Mouse (Mus musculus) CD4-positive, CD25-positive, alpha-beta regulatory T cell, adult 4 months (primary cell): ENCODE data around the gene Agt. TPM values are rescaled to one million over a fixed set of nuclear protein-coding genes. Genes with fewer than 3 reads are reported as not detected.

Experiments
- ATAC-seq: one replicate; pipeline ENCODE4 v1.8.0; 2017
- polyA plus RNA-seq, 2 experiments: library from polyadenylated mRNA; unstranded; fragments of 100-300 nt; shearing (Covaris generic); gene quantifications; one replicate each; pipeline ENCODE4 v1.2.1; 2017

Gene Agt
- polyA plus RNA-seq, 2 experiments from 2014 or later, result not detected

- no peak for ATAC-seq
These were observed 18.4 kb downstream of the Agt start for GRCm38 (mm10) chr8:124551011-124551661.

DNA sequence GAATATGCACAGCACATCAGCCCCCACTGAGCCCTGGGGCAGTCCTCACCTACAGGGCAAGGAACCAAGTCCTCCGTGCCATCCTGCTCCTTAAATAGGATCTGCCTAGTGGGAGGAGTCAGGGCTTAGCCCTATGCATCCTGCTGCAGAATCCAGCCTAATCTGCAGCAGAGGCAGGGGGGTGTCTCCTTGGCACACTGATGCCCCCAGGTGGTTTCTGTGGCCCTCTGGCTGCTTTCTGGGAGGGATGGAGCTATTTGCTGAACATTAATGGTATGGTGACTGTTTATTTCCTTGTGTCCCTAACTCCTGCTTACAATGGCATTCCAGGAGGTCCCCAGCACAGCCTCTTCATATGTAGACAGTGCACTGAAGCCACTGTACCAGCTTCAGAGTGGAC lies 21.3 kb downstream of the Agt start:
- ATAC-seq, result no peak

DNA sequence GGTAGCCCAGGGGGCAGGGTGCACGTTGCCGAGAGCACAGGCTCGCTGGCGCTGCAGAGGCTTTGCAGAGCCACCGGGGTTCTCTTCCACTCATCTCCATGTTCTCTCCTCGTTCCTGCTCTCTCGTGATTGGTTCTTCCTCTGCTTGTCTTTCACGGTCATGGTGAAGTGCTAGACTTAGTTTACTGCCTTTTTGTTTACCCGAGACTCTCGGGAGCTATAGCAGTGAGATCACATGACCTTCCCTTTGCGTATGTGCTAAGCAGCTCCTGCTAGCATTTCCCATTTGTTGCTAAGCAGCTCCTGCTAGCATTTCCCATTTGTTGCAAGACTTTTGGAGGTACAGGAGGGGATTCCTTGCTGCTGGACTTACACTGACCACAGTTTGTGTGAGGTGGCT lies 22.2 kb downstream of the Agt start:
- no peak for ATAC-seq

DNA sequence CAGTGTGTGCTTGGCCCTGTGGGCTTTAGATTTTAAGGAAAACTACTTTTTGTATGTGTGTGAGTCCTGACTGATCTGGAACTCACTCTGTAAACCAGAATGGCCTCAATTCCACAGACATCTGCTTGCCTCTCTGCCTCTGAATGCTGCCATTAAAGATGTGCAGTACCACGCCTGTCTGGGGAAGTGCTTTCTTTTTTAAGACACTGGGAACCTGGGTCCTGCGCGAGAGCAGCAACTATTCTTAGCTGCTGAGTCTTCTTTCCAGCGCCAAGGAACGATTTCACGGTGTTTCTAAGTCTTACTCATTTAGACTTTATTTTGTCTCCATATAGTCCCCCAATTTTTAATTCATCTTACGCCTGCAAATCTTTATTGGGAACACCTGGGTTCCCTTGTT lies 22.7 kb downstream of the Agt start:
- ATAC-seq, result no peak

DNA sequence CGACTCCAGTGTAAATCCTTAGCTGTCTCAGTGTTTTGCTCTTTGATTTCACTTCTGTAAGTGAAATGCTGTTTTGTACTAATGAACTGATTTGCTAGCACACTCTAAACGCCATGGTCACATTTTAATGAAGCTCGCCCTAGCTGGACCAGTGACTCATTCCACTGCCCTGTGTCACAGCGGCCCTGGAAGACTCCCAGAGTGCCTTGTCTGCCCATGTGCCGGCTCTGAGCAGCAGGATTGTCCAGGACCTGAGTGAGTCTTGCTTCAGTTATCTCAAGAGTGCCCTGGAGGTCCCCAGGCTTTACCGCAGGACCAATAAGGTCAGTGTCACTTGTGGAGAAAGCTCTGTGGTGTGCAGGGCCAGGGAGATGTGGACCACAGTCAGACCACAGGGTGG lies 23.1 kb downstream of the Agt start:
- no peak for ATAC-seq

- ATAC-seq, result no peak
These were observed 26.2 kb downstream of the Agt start for GRCm38 (mm10) chr8:124543272-124543671.

DNA sequence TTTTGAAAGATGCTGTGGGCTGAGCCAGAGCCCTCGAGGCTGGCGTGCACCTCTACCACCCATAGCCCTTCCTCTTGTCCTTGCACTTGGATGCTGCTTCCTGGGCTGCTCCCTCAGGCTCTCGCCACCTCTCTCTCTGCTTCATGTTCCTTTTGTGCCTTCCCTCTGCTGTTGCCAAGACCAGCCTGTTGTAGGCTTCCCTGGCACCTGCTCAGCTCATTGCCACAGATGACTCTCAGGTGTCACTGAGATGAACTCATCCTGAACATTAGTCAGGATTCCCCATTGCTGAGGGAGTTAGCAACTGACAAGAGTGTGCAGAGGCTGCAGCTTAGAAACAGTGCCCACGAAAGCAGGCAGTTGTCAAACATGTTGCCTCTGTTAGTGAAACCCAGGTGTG lies 27.5 kb downstream of the Agt start:
- no peak for ATAC-seq

DNA sequence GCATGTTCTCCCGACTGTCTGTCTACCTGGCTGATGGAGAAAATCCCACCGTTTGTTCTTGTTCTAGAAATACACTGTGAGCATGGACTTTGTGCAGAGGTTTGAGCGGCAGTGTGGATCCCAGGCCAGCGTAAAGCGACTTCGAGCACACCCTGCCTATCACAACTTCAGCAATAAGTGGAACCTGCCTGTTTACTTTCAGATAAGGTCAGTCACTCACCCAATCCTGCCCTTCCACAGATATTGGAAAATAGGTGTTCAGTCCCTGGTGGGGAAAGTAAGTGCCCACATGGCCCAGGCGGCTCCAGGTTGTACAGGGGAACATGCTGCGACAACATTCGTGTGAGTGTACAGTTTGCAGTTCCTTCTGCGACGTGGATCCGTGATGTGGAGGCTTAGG lies 28.6 kb downstream of the Agt start:
- no peak for ATAC-seq

DNA sequence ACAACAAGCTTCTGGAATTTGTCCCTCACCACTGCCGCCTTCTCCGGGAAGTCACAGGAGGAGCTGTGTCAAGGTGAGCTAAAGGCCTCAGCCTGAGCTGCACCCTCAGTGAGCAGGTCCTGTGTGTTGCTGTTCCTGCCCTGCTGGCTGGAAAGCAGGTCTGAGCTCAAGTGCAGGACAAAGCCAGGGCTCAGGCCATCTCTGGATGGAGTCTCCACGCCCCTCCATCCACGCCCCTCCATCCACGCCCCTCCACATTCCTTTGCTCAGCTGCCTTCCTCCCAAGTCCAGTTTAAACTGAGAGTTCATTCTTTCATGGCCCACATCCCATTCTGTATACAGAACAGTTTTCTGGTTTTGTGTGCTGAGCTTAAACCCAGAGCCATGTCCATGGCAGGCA lies 34.1 kb downstream of the Agt start:
- ATAC-seq, result no peak

DNA sequence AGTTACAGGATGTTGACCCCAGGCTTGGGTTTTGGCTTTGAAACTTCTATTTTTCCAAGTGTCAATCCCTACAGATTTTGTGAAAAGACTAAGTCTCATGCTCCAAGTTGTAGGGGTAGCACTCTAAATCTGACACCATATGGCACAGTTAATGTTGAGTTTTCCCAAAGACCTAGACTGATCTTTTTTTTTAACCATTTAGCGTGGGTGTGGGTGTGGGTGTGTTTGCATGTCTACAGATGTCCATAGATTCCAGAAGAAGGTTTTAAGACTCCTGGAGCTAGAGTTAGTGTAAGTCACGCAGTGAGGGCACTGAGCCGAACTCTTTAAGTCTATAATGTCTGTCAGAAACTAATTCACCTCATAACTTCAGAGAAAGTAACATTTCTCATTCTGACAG lies 36.9 kb downstream of the Agt start:
- no peak for ATAC-seq

DNA sequence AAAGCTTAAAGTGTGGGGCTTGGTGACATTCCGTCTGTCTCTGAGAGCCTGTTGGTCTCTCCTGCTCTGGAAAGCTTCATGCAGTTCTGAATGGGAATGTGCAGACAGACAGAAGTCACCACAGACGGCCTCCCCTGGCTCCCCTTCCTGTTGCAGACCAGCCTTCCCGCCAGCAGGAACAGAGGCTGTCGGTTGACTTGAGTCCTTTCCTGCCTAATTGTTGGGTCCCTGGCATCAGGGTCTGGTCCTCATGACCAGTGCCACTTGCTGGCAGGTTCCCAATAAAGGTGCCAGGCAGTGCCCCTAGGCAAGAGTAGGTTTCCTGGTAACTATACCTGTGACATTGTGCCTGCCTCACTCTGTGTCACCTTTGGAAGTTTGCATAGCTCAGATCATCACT lies 38.5 kb downstream of the Agt start:
- ATAC-seq, result no peak

DNA sequence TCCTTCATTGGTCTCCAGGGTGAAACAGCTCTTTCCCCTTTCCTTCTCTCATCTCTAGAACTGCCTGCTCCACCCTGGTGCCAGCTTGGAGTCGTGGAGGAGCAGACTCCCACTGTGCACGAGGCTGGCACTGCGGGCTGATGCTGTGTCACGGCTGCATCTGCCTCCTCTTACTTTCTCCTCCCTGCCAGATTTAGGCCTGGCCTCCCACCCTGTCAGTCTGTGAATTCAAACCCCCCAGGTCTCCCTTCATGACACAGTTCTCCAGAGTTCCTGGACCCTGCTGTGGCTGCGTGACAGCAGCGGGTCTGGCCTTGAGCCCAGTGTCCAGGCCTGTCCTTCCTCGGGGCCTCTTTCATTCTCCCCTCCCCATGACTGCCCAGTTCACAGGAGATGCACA lies 39.0 kb downstream of the Agt start:
- ATAC-seq, result no peak

- no peak for ATAC-seq
These were observed 39.4 kb downstream of the Agt start for GRCm38 (mm10) chr8:124530076-124530475.

GRCm38 (mm10) chr8:124526261-124526660 lies 43.2 kb downstream of the Agt start:
- ATAC-seq, result no peak

DNA sequence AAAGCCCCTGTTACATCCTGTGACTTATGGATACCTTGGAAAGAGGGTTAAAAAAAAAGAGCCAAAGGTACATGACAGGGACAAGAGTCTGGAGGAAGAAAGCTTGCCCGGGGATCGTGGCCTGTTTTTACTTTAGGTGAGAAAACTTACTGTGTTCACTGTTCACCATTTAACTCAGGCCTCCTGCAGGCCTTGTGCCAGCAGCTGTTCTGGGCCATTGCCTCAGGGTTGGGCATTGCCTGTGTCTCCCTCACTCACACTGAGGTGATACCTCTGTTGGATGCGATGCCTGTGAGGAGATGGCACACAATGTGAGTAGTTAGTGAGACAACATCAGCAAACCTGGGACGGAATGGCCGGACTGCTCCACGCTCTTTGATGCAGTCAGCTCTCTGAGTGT lies 47.6 kb downstream of the Agt start:
- no peak for ATAC-seq

GRCm38 (mm10) chr8:124520249-124521080 lies 49.0 kb downstream of the Agt start, which contains the start of gene Cog2:
Gene Cog2, plus strand, starts transcription at chr8:124520767.
- peak; percentile 100 for ATAC-seq

GRCm38 (mm10) chr8:124517142-124517541 lies 52.4 kb downstream of the Agt start:
- no peak for ATAC-seq

DNA sequence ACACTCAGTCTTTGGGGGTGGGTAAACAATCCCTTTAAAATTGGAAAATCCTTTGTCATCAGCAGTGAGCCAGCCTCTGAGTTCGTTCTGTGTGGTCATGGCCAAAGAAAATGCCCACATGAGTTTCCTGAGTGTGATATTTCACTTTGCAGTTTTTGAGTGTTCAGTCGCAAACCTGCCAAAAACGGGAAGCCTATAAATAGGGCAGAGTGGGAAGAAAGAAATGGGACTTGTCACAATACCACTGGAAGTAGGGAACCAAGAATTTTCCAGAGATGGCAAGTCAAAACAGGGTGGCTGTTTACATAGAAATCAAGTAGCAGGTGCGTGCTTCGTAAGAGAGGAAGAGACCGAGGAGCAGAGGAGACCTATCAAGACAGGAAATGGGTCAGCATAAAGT lies 53.0 kb downstream of the Agt start:
- no peak for ATAC-seq

DNA sequence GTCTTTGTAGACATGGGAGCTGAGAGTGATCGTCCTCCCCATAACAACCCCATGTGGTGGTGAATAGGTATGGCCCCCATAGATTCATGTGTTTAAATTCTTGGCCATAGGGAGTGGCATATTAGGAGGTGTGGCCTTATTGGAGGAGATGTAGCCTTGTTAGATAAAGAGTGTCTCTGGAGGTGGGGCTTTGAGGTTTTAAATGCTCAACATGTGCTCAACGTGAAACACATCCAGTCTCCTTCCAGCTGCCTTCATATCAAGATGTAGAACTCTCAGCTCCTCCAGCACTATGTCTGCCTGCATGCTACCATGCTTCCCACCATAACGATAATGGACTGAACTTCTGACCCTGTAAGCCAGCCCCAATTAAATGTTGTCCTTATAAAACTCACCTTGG lies 53.5 kb downstream of the Agt start:
- ATAC-seq, result no peak

GRCm38 (mm10) chr8:124509156-124509555 lies 60.4 kb downstream of the Agt start:
- no peak for ATAC-seq

DNA sequence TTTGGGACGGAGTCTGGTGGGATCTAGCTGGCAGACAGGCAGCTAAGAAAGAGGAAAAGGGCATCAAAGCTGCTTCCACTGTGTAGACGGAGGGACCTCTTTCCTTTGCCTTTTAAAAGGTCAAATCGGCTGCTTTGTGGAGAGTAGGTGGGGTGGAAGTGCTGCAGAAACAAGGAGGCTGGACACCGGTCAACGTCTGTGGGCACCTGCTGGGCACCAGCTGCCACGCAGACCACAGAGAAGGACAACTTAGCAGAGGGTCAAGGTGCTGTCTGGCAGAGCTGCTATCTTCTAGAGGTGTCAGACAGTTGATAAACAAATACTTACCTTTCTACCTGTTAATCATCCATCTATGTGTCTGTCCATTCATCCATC lies 61.2 kb downstream of the Agt start:
- no peak for ATAC-seq

- ATAC-seq, result no peak
These were observed 61.8 kb downstream of the Agt start for GRCm38 (mm10) chr8:124507572-124508320.
